Mouse (Mus musculus) kidney, adult 2 months (tissue): ENCODE results near the gene Dbp. TPM values are rescaled to one million over a fixed set of nuclear protein-coding genes. Genes with fewer than 3 reads are reported as not detected.

ENCODE experiments used
- DNase-seq: peaks from one replicate; pipeline ENCODE4 v3.0.0; 2021
- H3K27ac ChIP-seq: fragments of 200-500 bp; 2 replicates; pipeline ENCODE4 v1.5.1; 2012; ENCODE audit warnings: low read depth, low read length, control low read depth, inconsistent platforms; ENCODE audit not compliant: insufficient read depth
- H3K27me3 ChIP-seq: fragments of 200-500 bp; replicated peaks from 2 replicates; pipeline ENCODE4 v1.6.1; 2012; ENCODE audit warnings: mild to moderate bottlenecking, moderate library complexity, low read length, inconsistent platforms; ENCODE audit not compliant: control insufficient read depth, insufficient read depth
- H3K36me3 ChIP-seq: fragments of 200-500 bp; 2 replicates; pipeline ENCODE4 v1.6.1; 2012; ENCODE audit warnings: mild to moderate bottlenecking, moderate library complexity, low read length, inconsistent platforms; ENCODE audit not compliant: control insufficient read depth, insufficient read depth
- H3K4me1 ChIP-seq: fragments of 200-500 bp; 2 replicates; pipeline ENCODE4 v1.6.1; 2011; ENCODE audit warnings: low read length; ENCODE audit not compliant: control insufficient read depth, insufficient read depth
- H3K4me3 ChIP-seq: fragments of 200-500 bp; 2 replicates; pipeline ENCODE4 v1.5.1; 2011; ENCODE audit warnings: mild to moderate bottlenecking, low read depth, low read length, control low read depth; ENCODE audit not compliant: insufficient read depth
- CTCF ChIP-seq: fragments of 200-500 bp; conservative IDR thresholded peaks from 2 replicates; pipeline ENCODE4 v1.5.1; 2011; ENCODE audit warnings: low read depth, mild to moderate bottlenecking, control low read depth, low read length, moderate library complexity, mixed read lengths; ENCODE audit not compliant: insufficient read depth, insufficient read length
- POLR2A ChIP-seq: fragments of 200-500 bp; IDR thresholded peaks from one replicate; pipeline ENCODE4 v1.6.1; 2011; ENCODE audit warnings: low read depth, low read length, control low read depth
- WGBS: fragments of 180-500 bp; shearing (Covaris S2); methylation state at CpG from one replicate; pipeline ENCODE4 v1.1.7; 2018; 5-methylcytosine and 5-hydroxymethylcytosine counted together
- polyA plus RNA-seq: library from polyadenylated mRNA; depleted of rRNA; stranded (reverse); fragments of >200 nt; gene quantifications from 2 replicates; pipeline ENCODE4 v1.2.3, GENCODE M21; 2012; rRNA removed

The Dbp gene
- polyA plus RNA-seq, 1 experiment: 106 TPM

GRCm38 (mm10) chr7:45747450-45747849, 42.6 kb downstream of the Dbp start:
- Histone ChIP-seq H3K36me3 (no peaks in the 10 kb centered on the region), H3K27ac (peak overlapping the region; percentile 33; the same call in 1 of the 2 replicates), H3K4me1 (peaks cover 3% of the 10 kb centered on the region; the same call in 1 of the 2 replicates), H3K4me3 (no peak overlapping the region), H3K27me3 (no peaks in the 10 kb centered on the region)
- DNase-seq: no peak
- TF ChIP-seq CTCF (no peak), POLR2A (no peak)
- WGBS: 77% methylated on average over 5 of the region's 5 CpGs

- no peaks in the 10 kb centered on the region for H3K27me3 ChIP-seq
- H3K4me1 ChIP-seq: peaks cover 3% of the 10 kb centered on the region; the same call in 1 of the 2 replicates
- H3K36me3 ChIP-seq: no peaks in the 10 kb centered on the region
- no peak overlapping the region for H3K4me3 ChIP-seq
- TF ChIP-seq POLR2A: no peak
- TF ChIP-seq CTCF: no peak
- WGBS: 57% methylated on average over 7 of the region's 7 CpGs
- peak overlapping the region; percentile 33 for H3K27ac ChIP-seq
- DNase-seq: peak; percentile 53
Observed at GRCm38 (mm10) chr7:45748110-45748509, 43.2 kb downstream of the Dbp start.

GRCm38 (mm10) chr7:45749401-45749800, 44.5 kb downstream of the Dbp start:
- WGBS: 39% methylated on average over 10 of the region's 10 CpGs
- Histone ChIP-seq H3K36me3 (no peaks in the 10 kb centered on the region), H3K4me1 (peaks cover 3% of the 10 kb centered on the region; the same call in 1 of the 2 replicates), H3K27ac (no peak overlapping the region), H3K27me3 (no peaks in the 10 kb centered on the region), H3K4me3 (no peak overlapping the region)
- no peak for DNase-seq
- TF ChIP-seq CTCF (no peak), POLR2A (no peak)

- no peak for TF ChIP-seq CTCF
- no peak for TF ChIP-seq POLR2A
- Histone ChIP-seq H3K4me3 (no peak overlapping the region), H3K27ac (no peak overlapping the region), H3K36me3 (no peaks in the 10 kb centered on the region), H3K27me3 (no peaks in the 10 kb centered on the region), H3K4me1 (peaks cover 3% of the 10 kb centered on the region; the same call in 1 of the 2 replicates)
- peak; percentile 52 for DNase-seq
- WGBS: 33% methylated on average over 9 of the region's 9 CpGs
Observed at GRCm38 (mm10) chr7:45750162-45750561, 45.3 kb downstream of the Dbp start.

- TF ChIP-seq POLR2A (no peak), CTCF (no peak)
- DNase-seq: no peak
- H3K4me3 ChIP-seq: no peak overlapping the region
- no peaks in the 10 kb centered on the region for H3K27me3 ChIP-seq
- no peaks in the 10 kb centered on the region for H3K36me3 ChIP-seq
- 77% methylated on average over 6 of the region's 6 CpGs for WGBS
- no peak overlapping the region for H3K27ac ChIP-seq
- no peaks in the 10 kb centered on the region; the same call in 1 of the 2 replicates for H3K4me1 ChIP-seq
Observed at GRCm38 (mm10) chr7:45755703-45756102, 50.8 kb downstream of the Dbp start.

- H3K27me3 ChIP-seq: no peaks in the 10 kb centered on the region
- TF ChIP-seq CTCF: no peak; the same call in 1 of the 2 replicates
- TF ChIP-seq POLR2A: no peak
- WGBS: 9% methylated on average over 26 of the region's 27 CpGs
- H3K27ac ChIP-seq: peak overlapping the region; percentile 25; the same call in 1 of the 2 replicates
- peak; percentile 87 for DNase-seq
- no peaks in the 10 kb centered on the region for H3K4me1 ChIP-seq
- peak overlapping the region; percentile 24; the same call in 1 of the 2 replicates for H3K4me3 ChIP-seq
- no peaks in the 10 kb centered on the region for H3K36me3 ChIP-seq
Observed at GRCm38 (mm10) chr7:45759400-45759799, 54.5 kb downstream of the Dbp start.

Other genes with a start within 250 kb of the Dbp start
- gene Ftl1, start 245.2 kb upstream of the Dbp start, polyA plus RNA-seq: 6,932 and 8,155 TPM in 2 replicates
- gene Bax, start 238.2 kb upstream of the Dbp start, polyA plus RNA-seq: 104 and 112 TPM in 2 replicates
- gene Tulp2, start 223.2 kb upstream of the Dbp start, polyA plus RNA-seq: 0.20 and 0.46 TPM in 2 replicates
- 1.1 and 1.2 TPM in 2 replicates for gene Gm45808, start 218.3 kb upstream of the Dbp start, polyA plus RNA-seq
- 6.0 and 6.1 TPM in 2 replicates for gene Dhdh, start 216.3 kb upstream of the Dbp start, polyA plus RNA-seq
- 397 and 405 TPM in 2 replicates for gene Nucb1, start 194.7 kb upstream of the Dbp start, polyA plus RNA-seq
- 26.6 and 28.2 TPM in 2 replicates for gene Ppp1r15a, start 178.8 kb upstream of the Dbp start, polyA plus RNA-seq
- 4.6 and 5.9 TPM in 2 replicates for gene Plekha4, start 178.8 kb upstream of the Dbp start, polyA plus RNA-seq
- 43.9 and 48.3 TPM in 2 replicates for gene Hsd17b14, start 150.2 kb upstream of the Dbp start, polyA plus RNA-seq
- gene Bcat2, start 134.9 kb upstream of the Dbp start, polyA plus RNA-seq: 185 and 188 TPM in 2 replicates
- not detected in 2 replicates for gene Fgf21, start 89.6 kb upstream of the Dbp start, polyA plus RNA-seq
- gene Fut1, start 87.8 kb upstream of the Dbp start, polyA plus RNA-seq: 0.05 and 0.11 TPM in 2 replicates
- gene Izumo1, start 83.3 kb upstream of the Dbp start, polyA plus RNA-seq: 0.29 and 0.34 TPM in 2 replicates
- gene Rasip1, start 77.6 kb upstream of the Dbp start, polyA plus RNA-seq: 19.9 and 20.4 TPM in 2 replicates
- gene Mamstr, start 65.1 kb upstream of the Dbp start, polyA plus RNA-seq: 2.1 and 2.5 TPM in 2 replicates
- gene Fut2, start 38.7 kb upstream of the Dbp start, polyA plus RNA-seq: not detected in 2 replicates
- 0.09 TPM in 1 of 2 replicates, not detected in the other for gene Ntn5, start 21.1 kb upstream of the Dbp start, polyA plus RNA-seq
- gene Sec1, start 10.7 kb upstream of the Dbp start, polyA plus RNA-seq: 0.22 and 0.23 TPM in 2 replicates
- gene Car11, start 5.2 kb upstream of the Dbp start, polyA plus RNA-seq: 8.1 and 8.3 TPM in 2 replicates
- 955 and 1,014 TPM in 2 replicates for gene Rpl18, start 10.4 kb downstream of the Dbp start, polyA plus RNA-seq
- 57.2 and 68.3 TPM in 2 replicates for gene Sphk2, start 12.9 kb downstream of the Dbp start, polyA plus RNA-seq
- gene Fam83e, start 16.1 kb downstream of the Dbp start, polyA plus RNA-seq: 0.19 and 0.35 TPM in 2 replicates
- gene Spaca4, start 20.7 kb downstream of the Dbp start, polyA plus RNA-seq: 0.15 and 0.28 TPM in 2 replicates
- 5.7 and 7.3 TPM in 2 replicates for gene Lmtk3, start 78.7 kb downstream of the Dbp start, polyA plus RNA-seq
- gene Sult2b1, start 79.6 kb downstream of the Dbp start, polyA plus RNA-seq: 4.2 and 6.1 TPM in 2 replicates
- gene Cyth2, start 109.5 kb downstream of the Dbp start, polyA plus RNA-seq: 43.3 and 44.7 TPM in 2 replicates
- 0.28 and 0.31 TPM in 2 replicates for gene Kcnj14, start 119.7 kb downstream of the Dbp start, polyA plus RNA-seq
- gene Grwd1, start 125.9 kb downstream of the Dbp start, polyA plus RNA-seq: 12.3 and 12.9 TPM in 2 replicates
- 331 and 358 TPM in 2 replicates for gene Kdelr1, start 167.7 kb downstream of the Dbp start, polyA plus RNA-seq
- 0.45 and 0.50 TPM in 2 replicates for gene Grin2d, start 173.3 kb downstream of the Dbp start, polyA plus RNA-seq
- 0.19 and 0.50 TPM in 2 replicates for gene Syngr4, start 191.6 kb downstream of the Dbp start, polyA plus RNA-seq
- gene Tmem143, start 191.9 kb downstream of the Dbp start, polyA plus RNA-seq: 123 and 143 TPM in 2 replicates
- 62.1 and 65.4 TPM in 2 replicates for gene Emp3, start 216.3 kb downstream of the Dbp start, polyA plus RNA-seq
- 8.6 and 8.9 TPM in 2 replicates for gene Ccdc114, start 219.0 kb downstream of the Dbp start, polyA plus RNA-seq